Mouse (Mus musculus) adipose tissue, adult 10 weeks (tissue): Measurements from ENCODE around the gene Bag3. TPM values are rescaled to one million over a fixed set of nuclear protein-coding genes. Genes with fewer than 3 reads are reported as not detected.

ENCODE experiments used
- polyA plus RNA-seq: library from polyadenylated mRNA; stranded (reverse); fragments of 350-450 nt; fragmentation: Illumina TruSeq; extraction: RNeasy Lipid Tissue Mini Kit (QIAGEN cat#74804); gene quantifications from one replicate; pipeline ENCODE4 v1.2.3, GENCODE M21; 2014; ENCODE audit warnings: low read depth, low replicate concordance

The Bag3 gene
- polyA plus RNA-seq: 51.8 TPM

DNA sequence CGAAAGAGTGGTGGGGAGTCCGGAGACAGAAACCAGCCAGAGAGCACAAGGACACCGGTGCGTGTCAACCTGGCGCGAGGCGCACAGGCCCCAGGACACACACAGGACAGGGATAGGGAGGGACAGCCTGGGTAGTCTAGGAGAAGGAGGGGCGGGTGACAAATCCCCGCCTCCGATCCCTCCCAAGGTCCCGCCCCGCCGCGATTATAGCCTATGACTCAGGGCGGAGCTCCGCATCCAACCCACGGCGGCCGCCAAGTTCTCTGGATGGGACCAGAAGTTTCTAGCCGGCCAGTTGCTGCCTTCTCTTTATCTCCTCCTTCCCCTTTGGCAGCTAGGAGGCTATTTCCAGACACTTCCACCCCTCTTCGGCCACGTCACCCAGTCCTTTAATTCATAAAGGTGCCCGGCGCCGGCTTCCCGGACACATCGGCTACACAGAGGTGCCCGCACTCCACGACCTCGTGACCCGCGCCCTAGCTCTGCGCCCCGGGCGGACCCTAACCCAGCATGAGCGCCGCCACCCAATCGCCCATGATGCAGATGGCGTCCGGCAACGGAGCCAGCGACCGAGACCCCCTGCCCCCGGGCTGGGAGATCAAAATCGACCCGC is at the start of gene Bag3:
Gene Bag3, plus strand, starts transcription at position 268 of the 613 bp plus-strand sequence.

Other genes starting within 250 kb of the Bag3 start
- gene BC017158, start 225.4 kb upstream of the Bag3 start, polyA plus RNA-seq: 29.3 TPM
- gene Rgs10, start 104.9 kb upstream of the Bag3 start, polyA plus RNA-seq: 23.0 TPM
- gene Tial1, start 61.9 kb upstream of the Bag3 start, polyA plus RNA-seq: 57.9 TPM
- 15.6 TPM for gene Inpp5f, start 87.7 kb downstream of the Bag3 start, polyA plus RNA-seq
- 22.4 TPM for gene Mcmbp, start 216.9 kb downstream of the Bag3 start, polyA plus RNA-seq
- 28.7 TPM for gene Sec23ip, start 221.3 kb downstream of the Bag3 start, polyA plus RNA-seq